Mouse (Mus musculus): ENCODE data around the gene Kcnj14. TPM values are rescaled to one million over a fixed set of nuclear protein-coding genes. Genes with fewer than 3 reads are reported as not detected.

The Kcnj14 gene
- total and polyA plus RNA-seq, 2 experiments from 2014 or later: 1.00 to 1.1 TPM

DNA sequence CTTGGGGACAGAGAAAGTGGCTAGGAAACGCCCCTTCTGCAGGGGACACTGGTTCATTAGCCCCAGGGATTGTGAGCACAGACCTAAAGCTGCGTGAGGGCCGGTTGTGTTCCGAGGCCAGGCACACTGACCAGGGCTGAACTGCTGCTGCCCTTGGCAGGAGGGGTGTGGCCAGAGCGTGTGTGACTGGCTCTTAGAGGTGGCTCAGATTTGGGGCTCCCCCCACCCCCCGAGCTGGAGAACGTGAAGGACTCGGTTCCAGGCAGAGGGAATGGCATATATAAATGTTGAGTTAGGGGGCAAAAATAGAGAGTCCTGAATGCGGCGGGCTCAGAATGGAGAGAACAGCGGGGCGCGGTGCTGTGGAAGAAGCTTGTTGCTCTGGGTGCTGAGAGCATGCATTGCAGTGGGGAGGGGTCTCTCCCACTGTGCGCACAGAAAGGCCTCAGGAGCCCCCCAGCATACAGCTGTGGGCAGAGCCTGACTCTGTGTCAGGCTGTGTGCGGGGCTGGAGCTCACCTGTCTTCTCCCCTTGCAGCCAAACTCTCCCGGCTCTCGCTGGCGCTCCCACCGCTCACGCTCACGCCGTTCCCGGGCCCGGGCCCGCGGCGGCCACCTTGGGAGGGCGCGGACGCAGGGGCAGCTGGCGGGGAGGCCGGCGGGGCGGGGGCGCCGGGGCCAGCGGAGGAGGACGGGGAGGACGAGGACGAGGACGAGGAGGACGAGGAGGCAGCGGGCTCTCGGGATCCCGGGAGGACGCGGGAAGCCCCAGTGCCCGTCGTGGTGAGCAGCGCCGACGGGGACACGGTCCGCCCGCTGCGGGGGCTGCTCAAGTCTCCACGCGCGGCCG is 26.7 kb downstream of the Kcnj14 start:
- no peak for TF ChIP-seq CTCF (IDR thresholded peaks at IDR 0.05; ENCODE audit: low read depth)
- Histone ChIP-seq H3K9me3 (ENCODE audit: low read length) (no peaks in the 10 kb centered on the region), H3K4me3 (ENCODE audit: low read depth, low read length) (peak overlapping the region; percentile 19), H3K4me2 (ENCODE audit: low read depth) (peak overlapping the region; percentile 41), H3K4me1 (ENCODE audit: insufficient read depth) (0 out of 2 replicates have a peak, but pooled peaks cover 2% of the 10 kb centered on the region), H3K27me3 (ENCODE audit: insufficient read depth, low read length) (no peaks in the 10 kb centered on the region), H3K27ac (ENCODE audit: low read depth, low read length) (no peak overlapping the region), H3K36me3 (ENCODE audit: insufficient read depth) (peaks cover 69% of the 10 kb centered on the region), H3K9ac (peak overlapping the region; percentile 14)
- 3% methylated on average over 59 of the region's 60 CpGs for WGBS
- ATAC-seq (peak; percentile 25; the same call in 1 of the 2 replicates), DNase-seq (no peak)

DNA sequence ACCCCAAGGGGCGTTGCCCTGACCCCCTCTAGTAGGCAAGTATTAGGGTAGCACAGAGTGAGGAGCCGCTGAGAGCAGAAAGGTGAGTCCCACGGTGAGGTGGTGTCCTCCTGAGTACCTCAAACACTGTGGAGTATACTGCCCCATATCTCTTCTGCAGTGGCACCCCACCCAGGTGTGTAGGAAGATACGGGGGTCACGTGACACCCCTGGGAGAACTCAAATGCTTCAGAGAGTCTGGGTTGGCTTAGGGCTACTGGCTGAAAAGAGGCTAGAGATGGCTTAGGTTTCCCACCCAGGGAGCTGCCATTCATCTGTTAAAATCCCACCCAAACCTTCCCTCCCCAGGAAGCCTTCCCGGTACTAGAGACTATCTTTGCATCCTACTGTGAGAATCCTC is 27.6 kb downstream of the Kcnj14 start:
- WGBS: 42% methylated on average over 6 of the region's 6 CpGs
- H3K9ac ChIP-seq: peak overlapping the region; percentile 14; the same call in 1 of the 2 replicates
- H3K4me1 ChIP-seq (ENCODE audit: insufficient read depth): 0 out of 2 replicates have a peak, but pooled peaks cover 2% of the 10 kb centered on the region
- H3K4me3 ChIP-seq (ENCODE audit: low read depth, low read length): no peak overlapping the region
- DNase-seq (no peak), ATAC-seq (no peak)
- no peak for TF ChIP-seq CTCF (IDR thresholded peaks at IDR 0.05; ENCODE audit: low read depth)
- H3K27me3 ChIP-seq (ENCODE audit: insufficient read depth, low read length): no peaks in the 10 kb centered on the region
- H3K4me2 ChIP-seq (ENCODE audit: low read depth): 0 out of 2 replicates have a peak overlapping the region, but pooled peaks have one; percentile 41
- no peaks in the 10 kb centered on the region for H3K9me3 ChIP-seq (ENCODE audit: low read length)
- H3K36me3 ChIP-seq (ENCODE audit: insufficient read depth): peaks cover 69% of the 10 kb centered on the region
- no peak overlapping the region for H3K27ac ChIP-seq (ENCODE audit: low read depth, low read length)

DNA sequence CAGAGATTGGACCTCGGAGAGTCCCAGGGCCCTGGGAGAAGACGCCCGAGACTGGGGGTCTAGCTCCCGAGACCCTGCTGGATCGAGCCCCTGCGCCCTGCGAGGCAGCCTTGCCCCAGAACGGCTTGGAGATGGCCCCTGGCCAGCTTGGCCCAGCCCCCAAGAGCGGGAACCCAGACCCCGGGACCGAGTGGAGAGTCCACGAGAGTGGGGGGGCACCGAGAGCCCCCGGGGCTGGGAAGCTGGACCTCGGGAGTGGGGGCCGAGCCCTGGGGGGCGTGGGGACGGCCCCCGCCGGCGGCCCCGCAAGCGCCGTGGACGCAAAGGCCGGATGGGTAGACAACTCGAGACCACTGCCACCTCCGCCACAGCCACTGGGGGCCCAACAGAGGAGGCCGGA is 29.6 kb downstream of the Kcnj14 start:
- TF ChIP-seq CTCF (IDR thresholded peaks at IDR 0.05; ENCODE audit: low read depth): no peak
- no peak overlapping the region for H3K9ac ChIP-seq
- no peak for ATAC-seq
- WGBS: 92% methylated on average over 27 of the region's 29 CpGs
- no peaks in the 10 kb centered on the region for H3K9me3 ChIP-seq (ENCODE audit: low read length)
- DNase-seq: no peak
- H3K27ac ChIP-seq (ENCODE audit: low read depth, low read length): no peak overlapping the region
- no peak overlapping the region for H3K4me3 ChIP-seq (ENCODE audit: low read depth, low read length)
- no peak overlapping the region for H3K4me2 ChIP-seq (ENCODE audit: low read depth)
- no peaks in the 10 kb centered on the region for H3K27me3 ChIP-seq (ENCODE audit: insufficient read depth, low read length)
- H3K4me1 ChIP-seq (ENCODE audit: insufficient read depth): 0 out of 2 replicates have a peak, but pooled peaks cover 2% of the 10 kb centered on the region
- peaks cover 73% of the 10 kb centered on the region for H3K36me3 ChIP-seq (ENCODE audit: insufficient read depth)

DNA sequence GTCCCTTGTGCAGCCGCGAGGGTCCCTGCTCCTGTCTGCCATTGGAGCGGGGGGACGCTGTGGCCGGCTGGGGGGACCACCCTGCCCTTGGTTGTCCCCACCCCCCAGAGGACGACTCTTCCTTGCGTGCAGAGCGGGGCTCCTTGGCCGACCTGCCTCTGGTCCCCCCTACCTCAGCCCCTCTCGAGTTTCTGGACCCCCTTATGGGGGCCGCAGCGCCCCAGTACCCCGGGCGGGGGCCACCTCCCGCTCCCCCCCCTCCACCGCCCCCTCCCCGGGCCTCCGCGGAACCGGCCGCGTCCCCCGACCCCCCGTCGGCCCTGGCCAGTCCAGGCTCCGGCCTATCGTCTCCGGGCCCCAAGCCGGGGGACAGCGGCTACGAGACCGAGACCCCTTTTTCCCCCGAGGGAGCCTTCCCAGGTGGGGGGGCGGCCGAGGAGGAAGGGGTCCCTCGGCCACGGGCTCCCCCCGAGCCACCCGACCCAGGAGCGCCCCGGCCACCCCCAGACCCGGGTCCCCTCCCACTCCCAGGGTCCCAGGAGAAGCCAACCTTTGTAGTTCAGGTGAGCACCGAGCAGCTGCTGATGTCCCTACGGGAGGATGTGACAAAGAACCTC is 30.5 kb downstream of the Kcnj14 start:
- Histone ChIP-seq H3K27ac (ENCODE audit: low read depth, low read length) (no peak overlapping the region), H3K4me1 (ENCODE audit: insufficient read depth) (0 out of 2 replicates have a peak, but pooled peaks cover 2% of the 10 kb centered on the region), H3K9ac (no peak overlapping the region), H3K27me3 (ENCODE audit: insufficient read depth, low read length) (no peaks in the 10 kb centered on the region), H3K4me3 (ENCODE audit: low read depth, low read length) (no peak overlapping the region), H3K9me3 (ENCODE audit: low read length) (no peaks in the 10 kb centered on the region), H3K36me3 (ENCODE audit: insufficient read depth) (peaks cover 82% of the 10 kb centered on the region), H3K4me2 (ENCODE audit: low read depth) (no peak overlapping the region)
- ATAC-seq (no peak), DNase-seq (no peak)
- no peak for TF ChIP-seq CTCF (IDR thresholded peaks at IDR 0.05; ENCODE audit: low read depth)
- 94% methylated on average over 40 of the region's 44 CpGs for WGBS

DNA sequence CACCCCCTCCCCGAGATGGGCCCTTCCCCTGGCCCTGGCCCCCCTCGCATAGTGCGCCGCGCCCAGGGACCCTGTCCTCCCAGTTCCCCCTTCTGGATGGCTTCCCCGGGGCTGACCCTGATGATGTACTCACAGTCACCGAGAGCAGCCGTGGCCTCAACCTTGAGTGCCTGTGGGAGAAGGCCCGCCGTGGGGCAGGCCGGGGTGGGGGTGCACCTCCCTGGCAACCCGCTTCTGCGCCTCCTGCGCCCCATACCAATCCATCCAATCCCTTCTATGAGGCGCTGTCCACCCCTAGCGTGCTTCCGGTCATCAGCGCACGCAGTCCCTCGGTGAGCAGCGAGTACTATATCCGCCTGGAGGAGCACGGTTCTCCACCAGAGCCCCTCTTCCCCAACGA is 31.3 kb downstream of the Kcnj14 start:
- H3K4me3 ChIP-seq (ENCODE audit: low read depth, low read length): no peak overlapping the region
- H3K9me3 ChIP-seq (ENCODE audit: low read length): no peaks in the 10 kb centered on the region
- 90% methylated on average over 24 of the region's 24 CpGs for WGBS
- no peaks in the 10 kb centered on the region for H3K27me3 ChIP-seq (ENCODE audit: insufficient read depth, low read length)
- peaks cover 90% of the 10 kb centered on the region for H3K36me3 ChIP-seq (ENCODE audit: insufficient read depth)
- no peak overlapping the region for H3K4me2 ChIP-seq (ENCODE audit: low read depth)
- no peak for TF ChIP-seq CTCF (IDR thresholded peaks at IDR 0.05; ENCODE audit: low read depth)
- DNase-seq (no peak), ATAC-seq (no peak)
- no peak overlapping the region for H3K9ac ChIP-seq
- 0 out of 2 replicates have a peak, but pooled peaks cover 2% of the 10 kb centered on the region for H3K4me1 ChIP-seq (ENCODE audit: insufficient read depth)
- H3K27ac ChIP-seq (ENCODE audit: low read depth, low read length): no peak overlapping the region

DNA sequence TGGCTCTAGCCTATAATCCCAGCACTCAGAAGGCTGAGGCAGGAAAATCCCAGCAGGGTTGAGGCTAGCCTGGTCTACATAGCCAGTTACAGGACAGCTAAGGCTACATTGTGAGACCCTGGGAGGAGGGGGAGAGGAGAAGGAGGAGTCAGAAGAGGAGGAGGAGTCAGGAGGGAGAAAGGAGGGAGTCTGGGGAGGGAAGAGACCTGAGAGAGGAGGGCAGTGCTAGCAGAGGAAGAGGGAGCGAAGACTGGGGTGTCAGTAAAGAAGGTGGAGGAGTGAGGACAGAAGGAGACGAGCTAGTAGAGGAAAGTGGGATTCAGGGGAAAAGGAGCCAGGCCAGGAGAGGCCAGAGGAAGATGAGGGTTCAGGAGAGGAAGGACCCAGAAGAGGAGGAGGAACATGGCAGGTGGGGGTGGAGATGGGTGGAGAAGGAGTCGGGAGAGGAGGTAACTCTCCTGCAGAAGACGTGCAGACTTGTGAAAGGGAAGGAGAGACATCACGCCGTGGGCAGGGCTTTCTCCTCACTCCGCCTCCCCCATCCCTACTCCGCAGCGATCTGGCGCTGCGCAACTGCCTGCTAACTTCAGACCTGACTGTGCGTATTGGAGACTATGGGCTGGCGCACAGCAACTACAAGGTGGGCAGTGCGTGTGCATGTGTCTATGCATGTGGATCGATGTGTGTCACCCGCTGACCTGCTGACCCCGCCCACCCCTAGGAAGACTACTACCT is 32.7 kb downstream of the Kcnj14 start:
- H3K36me3 ChIP-seq (ENCODE audit: insufficient read depth): peaks cover 97% of the 10 kb centered on the region
- H3K27ac ChIP-seq (ENCODE audit: low read depth, low read length): no peak overlapping the region
- no peak overlapping the region for H3K4me2 ChIP-seq (ENCODE audit: low read depth)
- H3K4me1 ChIP-seq (ENCODE audit: insufficient read depth): 0 out of 2 replicates have a peak, but pooled peaks cover under 1% of the 10 kb centered on the region
- H3K9ac ChIP-seq: no peak overlapping the region
- DNase-seq (no peak), ATAC-seq (peak; percentile 34)
- no peak overlapping the region for H3K4me3 ChIP-seq (ENCODE audit: low read depth, low read length)
- H3K9me3 ChIP-seq (ENCODE audit: low read length): no peaks in the 10 kb centered on the region
- WGBS: 79% methylated on average over 17 of the region's 17 CpGs
- TF ChIP-seq CTCF (IDR thresholded peaks at IDR 0.05; ENCODE audit: low read depth): no peak
- no peaks in the 10 kb centered on the region for H3K27me3 ChIP-seq (ENCODE audit: insufficient read depth, low read length)

All from forebrain, postnatal 0 days (tissue).